Mouse (Mus musculus): ENCODE data around the gene Afg3l1.
"Not testable (repeated sequence)": the region's sequence is repeated elsewhere in the genome, so short reads cannot be mapped to it uniquely, and the experiment has no call there.

Afg3l1 gene

DNA sequence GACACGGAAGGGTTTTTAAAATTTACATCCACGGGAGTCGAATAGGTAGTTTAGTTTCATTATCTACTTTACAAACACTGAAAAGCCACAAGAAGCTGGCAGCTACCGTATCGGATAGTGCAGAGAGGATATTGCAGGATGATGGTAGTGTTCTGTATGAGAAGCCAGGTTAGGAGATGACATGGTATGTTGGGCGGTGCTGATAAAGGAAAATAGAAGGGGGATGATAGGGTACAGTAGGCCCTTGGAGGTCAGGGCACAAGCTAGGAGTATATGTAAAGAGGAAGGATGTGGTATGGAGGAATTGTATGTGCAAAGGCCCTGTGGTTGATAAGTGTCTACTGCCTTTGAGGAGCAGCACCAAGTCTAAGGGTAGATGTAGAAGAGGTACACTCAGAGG, 23.1 kb upstream of the Afg3l1 start:
- intact Hi-C loops (cut with DNase I), result no loop called here

DNA sequence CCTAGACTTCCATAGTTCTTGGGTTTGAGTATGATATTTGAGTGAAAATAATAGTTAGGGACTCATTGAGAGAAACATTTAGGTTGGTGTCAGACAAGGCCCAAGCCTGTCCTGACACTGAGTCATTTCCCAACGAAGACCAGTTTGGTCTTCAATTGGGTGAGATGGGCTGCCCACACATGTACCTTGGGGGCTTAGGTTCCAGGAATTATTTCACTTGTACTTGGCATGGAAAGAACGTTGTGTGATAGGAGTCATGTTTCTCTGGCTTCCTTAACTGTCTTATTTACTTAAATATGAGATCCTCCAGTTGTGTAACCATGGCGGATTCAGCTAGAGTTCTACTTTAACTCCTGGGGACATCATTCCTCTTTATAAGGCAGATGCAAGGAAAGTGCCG, 14.1 kb upstream of the Afg3l1 start:
- intact Hi-C loops (cut with DNase I), result no loop called here

GRCm38 (mm10) chr8:123467476-123467875, 10.2 kb upstream of the Afg3l1 start:
- intact Hi-C loops (cut with DNase I), result no loop called here

GRCm38 (mm10) chr8:123472991-123473390, 4.7 kb upstream of the Afg3l1 start:
- intact Hi-C loops (cut with DNase I), result not testable (repeated sequence)

GRCm38 (mm10) chr8:123474549-123474948, 3.2 kb upstream of the Afg3l1 start:
- intact Hi-C loops (cut with DNase I), result not testable (repeated sequence)

DNA sequence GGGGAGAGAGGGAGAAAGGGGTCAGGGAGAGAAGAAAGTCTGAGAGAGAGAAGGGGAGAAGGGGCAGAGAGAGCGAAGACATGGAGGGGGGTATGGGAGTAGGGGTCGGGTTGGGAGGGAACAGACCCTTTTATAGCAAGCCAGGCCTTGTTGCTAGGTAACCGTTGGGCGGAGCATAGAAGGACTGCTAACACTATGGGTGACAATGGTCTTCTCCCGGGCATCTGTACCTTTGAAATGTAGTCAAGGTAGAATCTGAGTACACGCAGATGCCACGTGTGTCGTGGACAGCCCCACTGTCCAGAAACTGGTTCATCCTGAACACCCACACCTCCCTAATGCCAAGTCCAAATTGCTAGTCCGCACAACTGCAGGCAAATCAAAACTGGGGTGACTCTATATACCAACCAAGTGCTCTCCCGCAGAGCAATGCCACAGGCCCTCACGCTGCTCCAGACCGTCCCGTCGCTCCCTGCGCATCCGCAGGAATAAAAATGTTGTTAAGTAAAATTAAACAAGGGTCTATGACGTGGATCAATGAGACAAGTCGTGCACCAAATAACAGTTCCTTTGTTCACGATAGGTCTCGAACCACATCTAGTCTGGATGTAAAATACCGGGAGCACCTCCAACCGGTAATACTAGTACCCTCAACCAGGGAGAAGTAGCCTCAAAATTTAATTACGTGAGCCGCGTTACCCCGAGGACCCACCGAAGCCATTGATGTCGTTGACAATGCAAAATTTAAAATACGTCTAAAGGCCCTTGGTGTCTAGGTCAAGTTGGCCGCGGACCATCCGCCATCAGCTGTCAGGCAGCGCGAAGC, 579 bp upstream of the Afg3l1 start:
- intact Hi-C loops (cut with DNase I), result no loop called here

GRCm38 (mm10) chr8:123478456-123479218, 934 bp downstream of the Afg3l1 start:
- intact Hi-C loops (cut with DNase I), result no loop called here

DNA sequence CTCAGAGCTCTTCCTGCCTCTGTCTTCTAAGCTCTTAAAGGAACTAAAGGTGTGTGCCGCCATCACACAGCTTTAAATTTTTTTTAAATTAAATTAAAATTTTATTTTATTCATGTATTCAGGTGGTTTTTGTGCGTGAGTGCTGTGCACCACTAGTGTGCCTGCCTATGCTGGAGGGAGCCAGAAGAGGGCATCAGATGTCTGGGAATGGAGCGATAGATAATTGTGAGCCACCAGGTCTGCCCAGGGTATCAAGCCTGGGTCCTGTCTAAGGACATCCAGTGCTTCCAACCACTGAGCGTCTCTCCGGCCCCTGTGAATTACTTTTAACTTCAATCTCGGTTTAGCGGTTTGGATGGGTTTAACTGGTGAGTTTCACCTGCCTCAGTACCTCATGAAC, 4.9 kb downstream of the Afg3l1 start:
- intact Hi-C loops (cut with DNase I), result no loop called here

- intact Hi-C loops (cut with DNase I), result no loop called here
Measured at GRCm38 (mm10) chr8:123491280-123492075, 13.8 kb downstream of the Afg3l1 start.

- intact Hi-C loops (cut with DNase I), result no loop called here
Measured at GRCm38 (mm10) chr8:123492898-123493297, 15.2 kb downstream of the Afg3l1 start.

GRCm38 (mm10) chr8:123497699-123498098, 20.0 kb downstream of the Afg3l1 start:
- intact Hi-C loops (cut with DNase I), result no loop called here

- intact Hi-C loops (cut with DNase I), result no loop called here
Measured at GRCm38 (mm10) chr8:123498963-123499362, 21.3 kb downstream of the Afg3l1 start.

GRCm38 (mm10) chr8:123499556-123499955, 21.9 kb downstream of the Afg3l1 start:
- intact Hi-C loops (cut with DNase I), result no loop called here

- intact Hi-C loops (cut with DNase I), result no loop called here
Measured at GRCm38 (mm10) chr8:123502192-123502591, 24.5 kb downstream of the Afg3l1 start.

DNA sequence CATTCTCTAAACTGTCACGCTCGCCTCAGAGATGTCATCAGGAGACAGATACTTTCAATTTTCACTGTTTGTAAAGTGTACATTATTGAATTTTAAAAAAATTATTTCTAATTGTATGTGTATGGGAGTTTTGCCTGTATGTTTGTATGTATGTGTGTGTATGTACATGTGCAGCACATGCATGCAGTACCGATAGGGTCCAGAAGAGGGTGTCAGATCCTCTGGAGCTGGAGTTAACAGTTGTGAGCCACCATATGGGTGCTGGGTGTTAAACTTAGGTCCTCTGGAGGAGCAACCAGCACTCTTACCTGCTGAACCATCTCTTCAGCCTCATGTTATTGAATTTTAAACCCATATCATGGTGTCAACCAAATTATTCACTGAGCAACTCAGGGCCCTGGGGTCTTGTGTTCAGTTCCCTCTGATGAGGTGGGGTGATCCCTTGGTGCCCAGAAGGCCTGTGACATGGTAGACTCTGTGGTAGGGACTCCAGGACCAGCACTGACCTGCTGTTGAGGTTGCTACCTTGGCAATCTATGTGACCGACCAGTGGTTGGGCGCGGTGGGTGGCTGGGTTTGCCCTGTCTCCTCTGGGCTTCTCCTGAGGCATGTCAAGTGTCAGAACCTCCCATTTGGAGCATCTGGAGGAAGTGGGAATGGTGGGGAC, 26.2 kb downstream of the Afg3l1 start:
- intact Hi-C loops (cut with DNase I), result no loop called here

GRCm38 (mm10) chr8:123504591-123505195, 27.0 kb downstream of the Afg3l1 start:
- intact Hi-C loops (cut with DNase I), result no loop called here

GRCm38 (mm10) chr8:123505267-123505666, 27.6 kb downstream of the Afg3l1 start:
- intact Hi-C loops (cut with DNase I), result no loop called here

GRCm38 (mm10) chr8:123505695-123506094, 28.0 kb downstream of the Afg3l1 start:
- intact Hi-C loops (cut with DNase I), result no loop called here

GRCm38 (mm10) chr8:123507153-123507552, 29.4 kb downstream of the Afg3l1 start:
- intact Hi-C loops (cut with DNase I), result no loop called here

DNA sequence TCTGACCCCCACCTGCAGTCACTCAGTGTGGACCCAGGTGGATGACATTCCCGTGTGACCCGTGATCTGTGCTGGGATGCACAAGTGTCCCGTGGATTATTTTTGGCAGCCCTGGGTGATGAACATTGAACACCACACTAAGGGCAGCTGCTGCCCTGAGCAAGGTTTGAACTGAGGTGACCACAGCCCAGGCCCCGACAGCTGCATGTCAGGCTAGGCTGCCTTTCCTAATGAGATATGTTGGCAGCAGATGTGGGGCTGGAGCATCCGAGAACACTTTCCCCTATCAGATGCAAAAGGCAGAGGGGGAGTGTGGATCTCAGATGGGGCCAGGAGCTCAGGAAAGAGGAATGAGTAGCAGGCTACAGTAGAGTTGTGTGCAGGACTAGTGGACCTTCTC, 33.1 kb downstream of the Afg3l1 start:
- intact Hi-C loops (cut with DNase I), result no loop called here

GRCm38 (mm10) chr8:123514136-123514535, 36.4 kb downstream of the Afg3l1 start:
- intact Hi-C loops (cut with DNase I), result no loop called here
